Mouse (Mus musculus) forebrain, embryonic 11.5 days (tissue): ENCODE measurements around the gene Prss8. TPM values are rescaled to one million over a fixed set of nuclear protein-coding genes. Genes with fewer than 3 reads are reported as not detected.
A peak's percentile ranks its signal among the peaks of the same experiment; 100 is the strongest.
"Not testable (repeated sequence)": the region's sequence is repeated elsewhere in the genome, so short reads cannot be mapped to it uniquely, and the experiment has no call there.

Experiments
- ATAC-seq: fragments of 200-750 bp; cut with Nextera tagmentation; replicated peaks from 2 replicates; pipeline ENCODE4 v1.8.0; 2017; ENCODE audit warnings: moderate TSS enrichment; ENCODE audit not compliant: low FRiP score
- DNase-seq: peaks from one replicate; pipeline ENCODE4 v3.0.0-alpha.2; 2017; ENCODE audit warnings: low spot score
- H3K27ac ChIP-seq: fragments of 300-500 bp; sonication (generic); 2 replicates; pipeline ENCODE4 v1.5.1; 2014; ENCODE audit warnings: low read depth, low read length
- H3K27me3 ChIP-seq: fragments of 300-500 bp; sonication (generic); 2 replicates; pipeline ENCODE4 v1.6.1; 2014; ENCODE audit warnings: mild to moderate bottlenecking, low read length, mixed read lengths; ENCODE audit not compliant: control insufficient read depth, insufficient read depth
- H3K36me3 ChIP-seq: fragments of 300-500 bp; sonication (generic); 2 replicates; pipeline ENCODE4 v1.6.1; 2014; ENCODE audit warnings: mild to moderate bottlenecking, low read length, moderate library complexity, mixed read lengths; ENCODE audit not compliant: control insufficient read depth, insufficient read depth
- H3K4me1 ChIP-seq: fragments of 300-500 bp; sonication (generic); replicated peaks from 2 replicates; pipeline ENCODE4 v1.6.1; 2014; ENCODE audit warnings: low read length, mixed read lengths; ENCODE audit not compliant: control insufficient read depth, insufficient read depth
- H3K4me2 ChIP-seq: fragments of 300-500 bp; sonication (generic); 2 replicates; pipeline ENCODE4 v1.6.1; 2014; ENCODE audit warnings: low read depth, mild to moderate bottlenecking, low read length, moderate library complexity, mixed read lengths; ENCODE audit not compliant: severe bottlenecking
- H3K4me3 ChIP-seq: fragments of 300-500 bp; sonication (generic); 2 replicates; pipeline ENCODE4 v1.5.1; 2014; ENCODE audit warnings: low read depth, low read length
- H3K9ac ChIP-seq: fragments of 300-500 bp; sonication (generic); 2 replicates; pipeline ENCODE4 v1.6.1; 2014; ENCODE audit warnings: low read length
- H3K9me3 ChIP-seq: fragments of 300-500 bp; sonication (generic); 2 replicates; pipeline ENCODE4 v1.6.1; 2016; ENCODE audit warnings: low read length, mixed read lengths; ENCODE audit not compliant: control insufficient read depth
- WGBS: fragments of 180-500 bp; shearing (Covaris S2); extraction: QIAGEN DNeasy Blood & Tissue Kit; methylation state at CpG from one replicate; pipeline ENCODE4 v1.1.7; 2014; 5-methylcytosine and 5-hydroxymethylcytosine counted together
- polyA plus RNA-seq: library from polyadenylated mRNA; unstranded; fragments of >200 nt; fragmentation: Nextera tagmentation; extraction: Ambion mirVana; gene quantifications from 2 replicates; pipeline ENCODE4 v1.2.1, GENCODE M21; 2014

Prss8 gene
- polyA plus RNA-seq, 1 experiment from 2014 or later: 1.8 TPM

DNA sequence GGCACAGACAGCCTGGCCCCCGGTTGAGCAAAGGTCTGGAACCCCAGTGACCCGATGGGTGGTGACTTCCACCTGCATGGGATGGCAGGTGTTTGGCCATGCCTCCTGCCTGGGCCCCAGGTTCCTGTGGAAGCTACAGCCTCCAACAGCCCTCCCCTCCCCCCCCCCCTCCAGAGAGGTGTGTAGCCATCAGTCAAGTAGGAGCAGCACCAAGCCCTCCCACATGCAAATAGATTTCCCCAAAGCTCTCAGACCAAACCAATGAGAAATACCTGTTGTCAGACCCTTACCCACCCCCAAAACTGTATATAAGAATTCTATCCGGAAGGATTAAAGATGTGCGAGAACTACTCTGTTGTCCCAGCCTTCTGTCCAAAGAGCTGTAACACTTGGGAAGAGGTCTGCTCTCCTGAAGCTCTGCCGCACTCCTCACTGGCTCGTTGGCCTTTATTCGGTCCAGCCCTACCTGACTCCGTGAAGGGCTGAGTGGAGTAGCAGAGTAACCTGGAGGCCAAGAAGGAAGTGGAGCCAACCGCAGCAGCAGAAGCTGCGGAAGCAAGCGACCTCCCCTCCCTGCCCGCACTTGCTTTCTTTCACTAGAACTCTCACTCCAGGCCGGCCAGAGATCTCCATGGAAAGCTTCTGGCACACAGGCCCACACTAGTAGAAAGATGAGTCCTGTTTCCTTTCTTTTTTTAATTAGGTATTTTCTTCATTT lies 23.1 kb upstream of the Prss8 start:
- 49% methylated on average over 13 of the region's 13 CpGs for WGBS
- DNase-seq: no peak
- H3K27ac ChIP-seq: no peak overlapping the region

DNA sequence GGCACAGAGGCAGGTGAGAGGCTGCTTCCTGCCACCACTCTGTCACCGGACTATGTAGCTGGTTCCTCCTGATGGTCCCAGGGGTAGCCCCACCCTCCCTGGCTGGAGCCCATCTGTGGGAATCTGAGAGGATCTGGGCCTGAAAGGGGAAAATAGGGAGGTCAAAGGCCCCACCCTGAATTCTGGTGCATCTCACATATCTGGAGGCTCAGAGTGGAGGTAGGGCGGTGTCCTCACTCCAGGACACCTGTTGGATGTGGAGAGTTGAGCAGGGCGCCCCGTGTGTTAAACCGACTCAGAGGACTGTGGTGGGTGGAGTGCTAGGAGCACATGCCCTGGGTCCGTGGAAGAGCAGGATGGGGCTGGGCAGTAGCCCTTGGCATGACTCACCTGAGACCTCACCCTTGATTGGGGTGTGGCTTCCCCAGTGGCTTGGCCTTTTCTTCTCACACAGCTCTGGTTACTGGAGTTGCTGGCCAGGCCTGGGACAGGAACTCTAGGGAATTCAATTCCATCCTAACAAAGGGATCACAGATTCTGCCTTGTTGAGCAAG lies 16.6 kb upstream of the Prss8 start, which contains the start of gene Prss36:
TSS of gene Prss36 (minus strand) at position 256 of the 554 bp plus-strand sequence.
- Histone ChIP-seq H3K4me3 (no peak within 1 kb of the TSS), H3K27me3 (peaks cover 11% of the 10 kb centered on the region), H3K4me2 (no peak within 1 kb of the TSS), H3K4me1 (no peaks in the 10 kb centered on the region), H3K36me3 (no peaks in the 10 kb centered on the region), H3K27ac (no peak within 1 kb of the TSS), H3K9me3 (no peaks in the 10 kb centered on the region), H3K9ac (no peak within 1 kb of the TSS)
- no peak for DNase-seq
- no peak for ATAC-seq
- 75% methylated on average over 6 of the region's 6 CpGs for WGBS

More for the DNA sequence above, 23.1 kb upstream of the Prss8 start:
- H3K4me1 ChIP-seq: no peaks in the 10 kb centered on the region
- no peak for ATAC-seq
- H3K27me3 ChIP-seq: no peaks in the 10 kb centered on the region
- no peaks in the 10 kb centered on the region for H3K9me3 ChIP-seq
- no peak overlapping the region for H3K4me3 ChIP-seq
- no peak overlapping the region for H3K4me2 ChIP-seq
- no peak overlapping the region for H3K9ac ChIP-seq
- H3K36me3 ChIP-seq: no peaks in the 10 kb centered on the region

DNA sequence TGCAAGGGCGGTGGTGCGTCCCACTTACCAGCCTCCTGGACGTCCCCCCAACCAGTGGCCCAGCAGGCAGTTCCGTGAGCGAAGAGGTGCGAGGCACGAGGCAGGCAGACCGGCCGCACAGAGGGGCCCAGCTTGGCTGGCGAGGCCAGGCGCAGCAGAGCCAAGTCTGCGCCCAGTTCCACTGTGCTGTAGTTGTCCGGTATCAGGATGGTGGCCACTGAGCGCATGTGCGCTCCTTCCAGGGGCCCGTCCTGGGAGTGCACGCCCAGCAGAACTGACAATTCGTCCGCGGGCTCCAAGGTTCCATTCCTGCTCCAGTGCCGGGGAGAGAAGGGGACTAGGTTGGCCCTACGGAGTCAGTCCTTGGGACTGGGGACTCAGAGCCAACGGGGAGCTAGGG lies 14.7 kb upstream of the Prss8 start:
- no peaks in the 10 kb centered on the region for H3K4me1 ChIP-seq
- WGBS: 16% methylated on average over 23 of the region's 23 CpGs
- H3K9ac ChIP-seq: no peak overlapping the region
- no peaks in the 10 kb centered on the region for H3K9me3 ChIP-seq
- no peak overlapping the region for H3K4me2 ChIP-seq
- no peak for ATAC-seq
- no peak overlapping the region for H3K4me3 ChIP-seq
- DNase-seq: no peak
- peaks cover 11% of the 10 kb centered on the region for H3K27me3 ChIP-seq
- no peaks in the 10 kb centered on the region for H3K36me3 ChIP-seq
- H3K27ac ChIP-seq: no peak overlapping the region

DNA sequence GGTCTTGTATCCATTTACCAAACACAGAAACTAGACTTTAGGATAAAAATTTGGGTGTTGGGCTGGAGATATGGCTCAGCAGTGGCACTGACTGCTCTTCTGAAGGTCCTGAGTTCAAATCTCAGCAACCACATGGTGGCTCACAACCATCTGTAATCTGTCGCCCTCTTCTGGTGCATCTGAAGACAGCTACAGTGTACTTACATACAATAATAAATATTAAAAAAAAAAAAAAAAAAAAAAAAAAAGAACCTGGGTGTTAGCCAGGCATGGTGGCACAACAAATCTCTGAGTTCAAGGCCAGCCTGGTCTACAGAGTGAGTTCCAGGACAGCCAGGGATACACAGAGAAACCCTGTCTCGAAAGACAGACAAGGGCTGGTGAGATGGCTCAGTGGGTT lies 12.2 kb upstream of the Prss8 start:
- H3K9ac ChIP-seq, H3K36me3 ChIP-seq, H3K4me1 ChIP-seq, H3K4me3 ChIP-seq, H3K27ac ChIP-seq, H3K4me2 ChIP-seq, H3K9me3 ChIP-seq, ATAC-seq, DNase-seq: not testable (repeated sequence)
- WGBS: 53% methylated on average over 2 of the region's 2 CpGs
- peaks cover 11% of the 10 kb centered on the region for H3K27me3 ChIP-seq

DNA sequence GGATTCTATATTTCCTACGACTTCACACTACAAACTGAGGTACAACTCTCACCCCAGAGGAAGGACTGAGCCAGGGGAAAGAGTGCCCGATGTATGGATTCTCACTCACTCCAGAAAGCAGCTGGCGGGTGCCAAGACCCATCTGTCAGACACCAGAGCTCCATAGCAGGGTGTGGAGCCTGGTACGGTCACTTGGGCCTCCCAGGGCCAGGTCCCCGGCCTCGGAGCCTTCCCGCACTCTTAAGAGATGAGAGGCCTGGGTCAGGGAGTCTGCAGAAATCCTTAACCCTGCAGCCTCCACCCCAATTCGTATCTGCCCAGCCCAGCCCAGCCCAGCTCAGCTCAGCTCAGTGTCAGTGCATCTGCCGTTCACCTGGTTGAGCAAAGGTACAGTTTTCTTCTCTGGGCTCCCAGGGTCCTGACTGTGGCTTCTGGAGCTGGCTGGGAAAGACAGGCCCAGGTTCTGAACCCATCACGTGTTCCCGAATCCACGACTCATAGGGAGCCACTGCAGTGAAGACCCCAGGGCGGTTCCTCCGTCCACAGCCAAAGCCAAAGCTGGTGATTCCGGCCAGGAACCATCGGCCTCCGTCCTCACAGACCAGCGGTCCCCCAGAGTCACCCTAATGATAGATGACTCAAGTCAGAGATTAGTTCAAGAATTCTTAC lies 6.4 kb upstream of the Prss8 start:
- peak overlapping the region; percentile 93 for H3K4me2 ChIP-seq
- no peak overlapping the region for H3K27ac ChIP-seq
- peak overlapping the region; percentile 70 for H3K4me3 ChIP-seq
- no peaks in the 10 kb centered on the region; the same call in 1 of the 2 replicates for H3K27me3 ChIP-seq
- DNase-seq (no peak), ATAC-seq (no peak)
- H3K36me3 ChIP-seq: no peaks in the 10 kb centered on the region
- H3K4me1 ChIP-seq: 0 out of 2 replicates have a peak, but pooled peaks cover 10% of the 10 kb centered on the region
- H3K9ac ChIP-seq: peak overlapping the region; percentile 82
- WGBS: 57% methylated on average over 18 of the region's 18 CpGs
- H3K9me3 ChIP-seq: no peaks in the 10 kb centered on the region

DNA sequence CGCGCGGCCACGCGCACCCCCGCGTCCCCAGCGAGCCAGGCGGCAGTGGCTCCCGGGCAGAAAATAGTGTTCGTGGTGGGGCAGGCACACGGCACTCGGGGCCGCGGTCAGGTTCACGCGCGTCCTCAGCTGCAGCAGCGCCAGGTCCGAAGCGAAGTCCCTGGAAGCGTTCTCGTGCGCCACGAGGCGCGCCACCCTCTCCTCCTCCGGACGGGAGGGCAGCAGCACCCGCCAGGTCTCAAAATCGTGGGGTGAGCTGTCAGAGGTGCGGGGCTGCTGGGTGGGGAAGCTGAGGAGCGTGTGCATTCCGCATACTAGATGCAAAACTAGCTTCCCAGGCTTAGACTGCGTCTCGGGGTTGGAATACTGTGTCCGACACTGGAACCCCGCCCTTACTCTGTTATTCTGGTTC lies 5.8 kb upstream of the Prss8 start:
- ATAC-seq (no peak; the same call in none of the 2 replicates), DNase-seq (no peak)
- H3K36me3 ChIP-seq: no peaks in the 10 kb centered on the region
- H3K9ac ChIP-seq: peak overlapping the region; percentile 82
- H3K27ac ChIP-seq: no peak overlapping the region
- H3K4me2 ChIP-seq: peak overlapping the region; percentile 93
- H3K27me3 ChIP-seq: no peaks in the 10 kb centered on the region; the same call in 1 of the 2 replicates
- no peaks in the 10 kb centered on the region for H3K9me3 ChIP-seq
- WGBS: under 1% methylated on average over 38 of the region's 38 CpGs
- 0 out of 2 replicates have a peak, but pooled peaks cover 10% of the 10 kb centered on the region for H3K4me1 ChIP-seq
- peak overlapping the region; percentile 70 for H3K4me3 ChIP-seq

DNA sequence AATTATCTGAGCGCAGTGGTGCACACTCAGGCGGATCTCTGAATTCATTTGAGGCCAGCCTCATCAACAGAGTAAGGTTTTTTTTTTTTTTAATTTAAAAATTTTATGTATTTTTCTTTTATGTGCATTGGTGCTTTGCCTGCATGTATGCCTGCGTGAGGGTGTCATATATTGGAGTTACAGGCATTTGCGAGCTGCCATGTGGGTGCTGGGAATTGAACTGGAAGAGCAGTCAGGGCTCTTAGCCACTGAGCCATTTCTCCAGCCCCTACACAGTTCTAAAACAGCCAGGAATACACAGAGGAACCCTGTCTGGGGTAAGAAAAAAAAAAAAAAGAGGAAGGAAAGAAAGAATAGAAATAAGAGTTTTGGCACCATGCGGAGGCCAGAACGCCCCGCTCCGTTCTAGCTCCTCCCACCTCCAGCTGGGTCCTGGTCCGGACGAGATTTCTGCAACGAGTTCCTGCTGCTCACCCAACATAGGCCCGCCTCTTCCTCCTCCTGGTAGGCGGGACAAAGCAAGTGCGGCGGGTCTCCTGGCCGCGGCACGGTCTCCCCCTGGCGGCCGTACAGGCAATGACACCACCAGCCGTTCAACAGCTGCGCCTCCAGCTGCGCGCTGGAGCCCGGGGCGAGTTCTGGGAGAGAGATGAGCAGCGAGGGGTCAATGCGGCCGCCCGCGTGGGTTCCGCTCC lies 5.3 kb upstream of the Prss8 start:
- H3K9ac ChIP-seq: peak overlapping the region; percentile 82
- H3K27ac ChIP-seq: no peak overlapping the region
- ATAC-seq (peak; percentile 95), DNase-seq (peak; percentile 97)
- no peaks in the 10 kb centered on the region for H3K36me3 ChIP-seq
- peak overlapping the region; percentile 70 for H3K4me3 ChIP-seq
- H3K4me1 ChIP-seq: 0 out of 2 replicates have a peak, but pooled peaks cover 10% of the 10 kb centered on the region
- no peaks in the 10 kb centered on the region for H3K9me3 ChIP-seq
- peak overlapping the region; percentile 93 for H3K4me2 ChIP-seq
- H3K27me3 ChIP-seq: no peaks in the 10 kb centered on the region; the same call in none of the 2 replicates
- WGBS: 7% methylated on average over 32 of the region's 32 CpGs

DNA sequence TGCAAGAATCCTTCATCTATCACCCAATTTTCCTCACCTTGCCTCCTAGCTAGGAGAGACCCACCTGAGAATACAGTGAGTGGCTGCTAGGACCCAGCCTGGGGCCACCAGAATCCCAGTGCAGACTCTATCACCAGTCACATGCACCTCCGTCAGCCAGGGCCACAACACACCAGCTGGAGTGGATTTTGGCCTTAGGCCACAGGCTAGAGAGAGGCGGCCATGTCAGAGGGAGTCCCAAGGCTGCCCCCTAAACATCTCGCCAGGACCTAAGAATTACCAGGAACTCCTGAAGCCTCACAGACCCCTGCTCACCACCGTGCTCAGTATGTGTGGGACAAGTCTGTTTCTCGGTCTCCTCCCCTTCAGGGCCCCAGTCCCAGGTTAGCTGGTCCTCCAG lies 4.2 kb upstream of the Prss8 start:
- H3K36me3 ChIP-seq: no peaks in the 10 kb centered on the region
- H3K4me2 ChIP-seq: no peak overlapping the region
- no peak for ATAC-seq
- H3K4me1 ChIP-seq: peaks cover 15% of the 10 kb centered on the region; the same call in 1 of the 2 replicates
- H3K4me3 ChIP-seq: no peak overlapping the region
- 88% methylated on average over 5 of the region's 5 CpGs for WGBS
- no peak overlapping the region for H3K9ac ChIP-seq
- H3K27me3 ChIP-seq: peaks cover 5% of the 10 kb centered on the region
- H3K9me3 ChIP-seq: no peaks in the 10 kb centered on the region
- H3K27ac ChIP-seq: no peak overlapping the region
- DNase-seq: no peak
